Mouse (Mus musculus): ENCODE measurements at regions not wholly inside any gene's neighbourhood (a gene's known extent, or its start where the extent isn't known, plus 50 kb on each side); places are given as distances from the start of the nearest gene placed in this dataset.

- DNase-seq (ENCODE audit: low spot score in 2 of 2) = no peak
Observed at GRCm38 (mm10) chr6:121560852-121561251, 74.3 kb upstream of the A2m start.

- DNase-seq (ENCODE audit: low spot score in 2 of 2) = no peak
Observed at GRCm38 (mm10) chr6:121560393-121560793, 74.8 kb upstream of the A2m start.

GRCm38 (mm10) chr6:121556481-121556880 is 78.7 kb upstream of the A2m start:
- DNase-seq (ENCODE audit: low spot score in 2 of 2) = no peak

DNA sequence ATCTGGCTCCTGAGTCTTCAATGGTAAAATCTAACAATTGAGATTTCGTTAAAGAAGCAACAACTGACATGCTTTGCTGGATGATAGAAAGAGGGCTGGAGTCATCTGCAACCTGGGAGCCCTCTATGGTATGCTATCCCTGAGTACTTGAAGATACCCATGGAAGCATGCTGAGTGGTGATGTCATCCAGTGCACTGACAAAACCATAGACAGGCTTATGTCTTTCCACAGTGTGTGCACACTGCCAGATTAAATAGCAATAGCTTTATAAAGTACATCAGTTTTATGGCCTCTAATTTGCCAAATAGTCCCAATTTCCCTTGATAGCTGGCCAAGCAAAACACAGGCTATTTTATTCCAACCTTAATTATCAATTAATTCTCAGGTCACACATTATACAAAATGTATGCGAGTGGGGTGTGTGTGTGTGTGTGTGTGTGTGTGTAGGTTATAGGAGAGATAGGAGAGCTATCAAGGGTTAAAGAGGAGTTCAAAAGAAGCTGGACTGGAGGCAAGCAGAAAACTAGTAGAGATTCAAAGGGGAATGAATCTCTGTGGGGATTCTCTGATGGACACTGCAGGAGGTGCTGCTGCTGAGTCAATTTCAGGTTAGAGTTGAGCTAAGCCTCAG is 80.1 kb upstream of the Iqsec3 start:
- no peak for DNase-seq (ENCODE audit: low spot score in 2 of 2)

DNA sequence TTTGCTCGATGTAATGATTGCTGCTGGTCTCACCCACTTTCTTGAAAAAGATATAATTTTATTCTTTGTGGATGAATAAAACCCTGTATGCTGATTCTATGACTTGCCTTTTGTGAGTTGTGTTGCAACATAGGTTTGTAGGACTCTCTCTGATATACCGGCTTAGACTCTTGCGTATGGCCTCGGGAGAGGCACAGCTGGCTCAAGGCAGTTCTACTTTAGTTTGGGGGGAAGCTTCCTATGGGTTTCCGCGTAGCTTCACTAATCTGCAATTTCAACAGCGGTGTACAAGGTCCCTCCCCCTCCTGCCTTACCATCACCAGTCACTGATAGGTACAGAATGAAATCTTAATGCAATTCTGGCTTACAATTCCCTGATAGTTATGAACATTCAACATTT is 60.0 kb upstream of the Iqsec3 start:
- no peak for DNase-seq (ENCODE audit: low spot score in 2 of 2)

DNA sequence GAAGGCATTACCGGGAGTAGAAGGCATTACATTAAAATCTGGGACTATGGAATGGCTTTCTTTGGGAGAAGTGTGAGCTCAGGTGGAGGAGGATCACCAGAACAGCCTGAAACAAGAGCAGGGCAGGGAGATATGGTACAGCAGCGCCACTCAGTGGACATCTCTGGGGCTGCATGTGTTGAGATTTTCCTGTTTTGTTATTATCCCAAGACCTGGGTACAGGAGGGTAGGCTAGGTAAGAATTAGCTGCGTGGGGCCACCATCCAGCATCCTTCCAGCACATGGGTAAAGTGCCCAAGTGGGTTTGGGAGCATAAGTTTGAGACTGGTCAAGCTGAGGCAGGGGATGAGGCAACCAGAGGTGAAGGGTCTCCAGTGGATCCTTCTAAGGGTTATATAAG is 59.4 kb upstream of the Iqsec3 start:
- peak in 1 of 2 experiments; percentile 15 for DNase-seq (ENCODE audit: low spot score in 2 of 2)

DNA sequence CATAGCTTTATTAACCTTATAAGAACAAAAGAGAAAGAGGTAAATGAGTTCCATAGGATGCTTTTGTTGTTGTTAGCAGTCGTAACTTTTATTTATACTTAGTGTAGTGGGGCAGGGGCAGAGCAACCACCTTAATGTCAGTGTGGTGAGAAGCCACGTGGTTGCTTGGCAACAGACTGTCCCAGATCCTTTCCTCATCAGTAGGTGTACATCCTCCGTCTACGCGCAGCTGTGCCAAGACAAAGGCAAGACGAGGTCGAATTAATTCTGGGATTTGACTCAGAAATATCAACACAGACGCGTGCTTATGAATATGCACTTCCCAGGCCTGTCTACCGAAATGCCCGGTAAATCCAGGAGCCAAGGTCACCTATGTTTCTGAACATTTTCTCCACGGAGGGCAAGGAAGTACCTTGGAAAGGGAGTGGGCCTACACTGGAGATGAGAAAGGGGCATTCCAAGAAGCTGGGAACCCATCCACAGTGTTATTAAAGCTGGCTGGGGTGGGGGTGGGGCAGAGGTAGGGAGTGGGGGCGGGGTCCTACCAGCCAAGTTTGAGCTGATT is 58.4 kb upstream of the Iqsec3 start:
- no peak for DNase-seq (ENCODE audit: low spot score in 2 of 2)

GRCm38 (mm10) chr6:121527281-121527680 is 53.8 kb upstream of the Iqsec3 start:
- DNase-seq (ENCODE audit: low spot score in 2 of 2) = no peak

GRCm38 (mm10) chr6:121526121-121526520 is 52.6 kb upstream of the Iqsec3 start:
- no peak for DNase-seq (ENCODE audit: low spot score in 2 of 2)

DNA sequence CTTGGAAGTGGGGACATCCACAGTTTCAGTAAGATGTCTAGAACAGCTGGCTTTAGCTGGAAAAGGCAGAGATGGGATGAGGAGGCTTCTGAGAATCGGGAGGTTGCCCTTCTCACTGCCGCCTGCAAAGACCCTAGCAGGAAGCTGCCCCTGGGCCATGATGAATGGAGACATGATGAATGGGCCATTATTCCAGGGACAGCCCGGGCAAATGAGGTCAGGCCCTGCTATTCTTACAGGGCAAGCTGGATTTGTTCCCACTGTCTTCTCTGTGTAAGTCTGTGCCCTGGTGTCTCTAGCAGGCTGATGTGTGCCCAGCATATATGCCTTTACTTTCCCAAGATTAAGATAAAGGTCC is 51.1 kb upstream of the Iqsec3 start:
- DNase-seq (ENCODE audit: low spot score in 2 of 2) = no peak

- DNase-seq (ENCODE audit: low spot score in 2 of 2) = no peak
Observed at GRCm38 (mm10) chr6:121523882-121524612, 50.6 kb upstream of the Iqsec3 start.

Measured in thymus, postnatal 10 days (tissue).